Mouse (Mus musculus): ENCODE results near the gene Hspd1.

DNA sequence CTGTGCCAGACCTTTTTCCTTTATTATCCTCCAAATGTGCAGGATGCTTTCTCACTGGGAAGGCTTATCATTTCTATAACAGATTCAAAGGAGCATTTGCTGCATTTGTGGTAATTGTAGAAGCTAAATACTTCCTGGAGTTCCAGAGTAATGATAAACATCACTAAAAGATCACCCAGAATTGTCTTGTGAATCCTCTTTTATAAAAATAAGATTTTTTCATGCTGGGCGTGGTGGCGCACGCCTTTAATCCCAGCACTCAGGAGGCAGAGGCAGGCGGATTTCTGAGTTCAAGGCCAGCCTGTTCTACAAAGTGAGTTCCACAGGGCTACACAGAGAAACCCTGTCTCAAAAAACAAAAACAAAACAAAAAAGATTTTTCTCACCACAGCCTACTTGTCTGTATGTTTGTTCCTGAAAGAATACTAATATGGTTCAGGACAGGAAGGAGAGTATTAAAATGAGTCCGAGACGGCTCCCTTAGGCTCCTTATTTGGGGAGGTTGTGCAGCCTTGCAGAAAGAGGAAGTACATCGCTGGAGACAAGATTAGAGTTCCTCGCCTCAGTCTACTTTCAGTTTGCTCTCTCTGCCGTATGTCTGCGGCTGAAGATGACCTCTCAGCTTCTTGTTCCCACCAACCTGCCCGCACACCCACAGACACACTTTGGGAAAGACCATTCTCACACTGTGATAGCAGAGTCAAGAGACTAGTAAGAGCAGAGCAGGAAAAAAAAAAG is 59.4 kb downstream of the Hspd1 start:
- TF ChIP-seq CTCF (IDR thresholded peaks at IDR 0.05; ENCODE audit: insufficient read depth, low read length) (no peak), POLR2A (IDR thresholded peaks at IDR 0.05; ENCODE audit: borderline replicate concordance, extremely low read depth, low read depth, low read length) (peak; percentile 79; the same call in 1 of the 2 replicates)

Data from lung, adult 2 months (tissue).